Mouse (Mus musculus): Measurements from ENCODE around the gene Rap1a. TPM values are rescaled to one million over a fixed set of nuclear protein-coding genes. Genes with fewer than 3 reads are reported as not detected.
A peak's percentile ranks its signal among the peaks of the same experiment; 100 is the strongest.

Gene Rap1a
- polyA plus RNA-seq, 1 experiment = 66.2 TPM

GRCm38 (mm10) chr3:105718746-105719145 is 82.4 kb downstream of the Rap1a start:
- Histone ChIP-seq H3K4me1 (ENCODE audit: control insufficient read depth, insufficient read depth, low read length) (peaks cover 44% of the 10 kb centered on the region), H3K27me3 (ENCODE audit: control insufficient read depth, insufficient read depth, low read length) (no peaks in the 10 kb centered on the region), H3K27ac (ENCODE audit: insufficient read depth, low read length) (no peak overlapping the region), H3K4me3 (replicated peaks; ENCODE audit: insufficient read depth, low read depth, low read length) (no peak overlapping the region)
- TF ChIP-seq CTCF (IDR thresholded peaks at IDR 0.05; ENCODE audit: borderline replicate concordance, insufficient read depth, low read depth, low read length) (peak; percentile 38; the same call in 1 of the 2 replicates), POLR2A (IDR thresholded peaks at IDR 0.05; ENCODE audit: borderline replicate concordance, insufficient read depth, low read length) (no peak)
- WGBS = 42% methylated on average over 4 of the region's 4 CpGs
- DNase-seq = peak in 1 of 2 experiments; percentile 29

GRCm38 (mm10) chr3:105717856-105718555 is 83.1 kb downstream of the Rap1a start:
- Histone ChIP-seq H3K4me1 (ENCODE audit: control insufficient read depth, insufficient read depth, low read length) (peaks cover 48% of the 10 kb centered on the region), H3K27ac (ENCODE audit: insufficient read depth, low read length) (peak overlapping the region; percentile 29), H3K27me3 (ENCODE audit: control insufficient read depth, insufficient read depth, low read length) (no peaks in the 10 kb centered on the region), H3K4me3 (replicated peaks; ENCODE audit: insufficient read depth, low read depth, low read length) (no peak overlapping the region)
- peak; percentile 65 to 79 for DNase-seq
- WGBS = 8% methylated on average over 11 of the region's 11 CpGs
- TF ChIP-seq POLR2A (IDR thresholded peaks at IDR 0.05; ENCODE audit: borderline replicate concordance, insufficient read depth, low read length) (no peak), CTCF (IDR thresholded peaks at IDR 0.05; ENCODE audit: borderline replicate concordance, insufficient read depth, low read depth, low read length) (no peak)

DNA sequence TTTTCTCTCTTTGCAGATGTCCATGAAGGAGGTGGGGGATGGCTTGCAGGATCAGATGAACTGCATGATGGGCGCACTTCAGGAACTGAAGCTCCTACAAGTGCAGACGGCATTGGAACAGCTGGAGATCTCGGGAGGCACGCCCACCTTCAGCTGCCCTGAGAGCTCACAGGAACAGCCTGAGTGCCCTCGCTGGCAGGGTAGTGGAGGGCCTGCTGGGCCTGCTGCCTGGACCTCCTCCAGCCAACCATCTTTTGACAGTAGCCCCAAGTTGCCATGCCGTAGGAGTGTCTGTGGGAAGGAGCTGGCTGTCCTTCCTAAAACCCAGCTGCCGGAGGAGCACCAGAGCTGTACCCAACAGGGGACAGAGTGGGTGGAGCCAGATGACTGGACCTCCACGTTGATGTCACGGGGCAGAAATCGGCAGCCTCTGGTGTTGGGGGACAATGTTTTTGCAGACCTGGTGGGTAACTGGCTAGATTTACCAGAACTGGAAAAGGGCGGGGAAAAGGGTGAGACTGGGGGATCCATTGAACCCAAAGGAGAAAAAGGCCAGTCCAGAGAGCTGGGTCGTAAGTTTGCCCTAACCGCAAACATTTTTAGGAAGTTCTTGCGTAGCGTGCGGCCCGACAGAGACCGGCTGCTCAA is 84.7 kb downstream of the Rap1a start:
- TF ChIP-seq POLR2A (IDR thresholded peaks at IDR 0.05; ENCODE audit: borderline replicate concordance, insufficient read depth, low read length) (no peak), CTCF (IDR thresholded peaks at IDR 0.05; ENCODE audit: borderline replicate concordance, insufficient read depth, low read depth, low read length) (no peak)
- Histone ChIP-seq H3K4me1 (ENCODE audit: control insufficient read depth, insufficient read depth, low read length) (peaks cover 54% of the 10 kb centered on the region), H3K27me3 (ENCODE audit: control insufficient read depth, insufficient read depth, low read length) (no peaks in the 10 kb centered on the region), H3K27ac (ENCODE audit: insufficient read depth, low read length) (no peak overlapping the region), H3K4me3 (replicated peaks; ENCODE audit: insufficient read depth, low read depth, low read length) (no peak overlapping the region)
- 46% methylated on average over 18 of the region's 18 CpGs for WGBS
- peak; percentile 48 to 57 for DNase-seq

DNA sequence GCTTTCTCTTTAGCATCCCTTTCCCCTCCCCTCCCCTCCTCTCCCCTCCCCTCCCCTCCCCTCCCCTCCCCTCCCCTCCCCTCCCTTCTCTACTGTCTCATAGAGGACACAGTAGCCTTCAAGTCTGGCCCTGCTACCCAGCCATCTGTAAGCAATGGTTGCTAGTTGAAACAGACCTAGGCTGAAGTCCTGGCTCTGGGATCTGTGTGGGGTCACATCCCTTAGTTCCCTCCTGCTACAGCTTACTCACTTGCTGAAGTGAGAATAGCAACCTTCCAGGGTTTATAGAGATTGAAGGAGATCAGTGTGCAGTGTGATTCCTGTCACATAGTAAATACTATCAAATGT is 86.3 kb downstream of the Rap1a start:
- no peaks in the 10 kb centered on the region for H3K27me3 ChIP-seq (ENCODE audit: control insufficient read depth, insufficient read depth, low read length)
- peaks cover 64% of the 10 kb centered on the region for H3K4me1 ChIP-seq (ENCODE audit: control insufficient read depth, insufficient read depth, low read length)
- H3K4me3 ChIP-seq (replicated peaks; ENCODE audit: insufficient read depth, low read depth, low read length) = no peak overlapping the region
- no peak for DNase-seq
- TF ChIP-seq CTCF (IDR thresholded peaks at IDR 0.05; ENCODE audit: borderline replicate concordance, insufficient read depth, low read depth, low read length) (no peak), POLR2A (IDR thresholded peaks at IDR 0.05; ENCODE audit: borderline replicate concordance, insufficient read depth, low read length) (no peak)
- no peak overlapping the region for H3K27ac ChIP-seq (ENCODE audit: insufficient read depth, low read length)

DNA sequence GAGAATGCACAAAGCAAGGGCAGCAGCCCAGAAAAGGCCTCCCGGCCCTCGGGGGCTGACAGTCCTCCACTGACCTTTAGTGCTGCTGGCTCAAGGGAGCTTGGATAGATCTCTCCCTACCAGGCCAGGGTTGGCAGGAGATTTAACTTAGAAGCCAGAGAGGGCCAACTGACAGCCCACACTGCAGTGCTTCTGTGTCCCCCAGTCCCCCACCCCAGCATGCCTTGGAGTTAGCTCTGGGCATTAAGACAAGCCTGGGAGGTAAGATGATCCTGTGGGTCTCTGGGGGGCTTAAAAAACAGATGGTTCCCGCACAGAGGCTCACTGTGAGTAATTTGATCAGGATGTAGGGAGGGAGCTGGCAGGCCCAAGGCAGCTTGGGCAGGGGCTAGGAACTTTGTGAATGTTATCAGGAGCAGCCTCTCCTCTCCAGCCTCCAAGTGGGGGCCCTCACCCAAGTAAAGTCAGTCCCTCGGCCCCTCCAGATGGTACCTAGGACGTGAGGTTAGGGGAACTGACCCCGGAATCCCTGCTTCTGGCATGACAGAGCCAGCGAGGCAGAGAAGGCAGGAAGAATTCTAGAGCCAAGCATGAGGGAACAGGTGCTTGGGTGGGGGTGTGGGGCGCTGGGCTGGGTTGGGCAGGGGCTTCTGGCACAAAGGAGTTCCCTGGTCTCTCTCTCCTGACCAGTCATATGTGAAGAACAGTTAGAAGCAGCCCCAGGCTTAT is 86.9 kb downstream of the Rap1a start:
- no peak for TF ChIP-seq CTCF (IDR thresholded peaks at IDR 0.05; ENCODE audit: borderline replicate concordance, insufficient read depth, low read depth, low read length)
- TF ChIP-seq POLR2A (IDR thresholded peaks at IDR 0.05; ENCODE audit: borderline replicate concordance, insufficient read depth, low read length) = no peak

DNA sequence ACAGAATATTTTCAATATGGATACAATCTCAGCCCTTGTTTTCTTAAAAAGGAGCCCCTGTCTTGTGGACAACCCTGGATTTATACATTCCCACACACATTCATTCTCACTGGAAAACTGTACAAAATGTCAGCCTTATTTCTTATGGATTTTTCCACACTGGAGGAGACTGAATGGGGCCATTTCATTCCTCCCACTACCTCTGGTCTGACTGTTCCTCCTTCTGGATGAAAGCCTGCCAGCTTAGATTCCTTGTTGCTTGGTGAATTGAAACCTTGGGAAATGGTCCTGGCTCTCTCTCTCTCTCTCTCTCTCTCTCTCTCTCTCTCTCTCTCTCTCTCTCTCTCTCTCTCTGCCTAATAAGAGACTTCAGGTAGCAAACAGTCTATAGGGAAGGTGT is 88.3 kb downstream of the Rap1a start:
- Histone ChIP-seq H3K27me3 (ENCODE audit: control insufficient read depth, insufficient read depth, low read length) (no peaks in the 10 kb centered on the region), H3K27ac (ENCODE audit: insufficient read depth, low read length) (no peak overlapping the region), H3K4me1 (ENCODE audit: control insufficient read depth, insufficient read depth, low read length) (peaks cover 60% of the 10 kb centered on the region), H3K4me3 (replicated peaks; ENCODE audit: insufficient read depth, low read depth, low read length) (no peak overlapping the region)
- TF ChIP-seq POLR2A (IDR thresholded peaks at IDR 0.05; ENCODE audit: borderline replicate concordance, insufficient read depth, low read length) = no peak
- TF ChIP-seq CTCF (IDR thresholded peaks at IDR 0.05; ENCODE audit: borderline replicate concordance, insufficient read depth, low read depth, low read length) = no peak
- DNase-seq = no peak

More for the DNA sequence above, 86.9 kb downstream of the Rap1a start:
- Histone ChIP-seq H3K27me3 (ENCODE audit: control insufficient read depth, insufficient read depth, low read length) (no peaks in the 10 kb centered on the region), H3K4me3 (replicated peaks; ENCODE audit: insufficient read depth, low read depth, low read length) (no peak overlapping the region), H3K27ac (ENCODE audit: insufficient read depth, low read length) (peak overlapping the region; percentile 73; the same call in 1 of the 2 replicates), H3K4me1 (ENCODE audit: control insufficient read depth, insufficient read depth, low read length) (peaks cover 67% of the 10 kb centered on the region)
- 15% methylated on average over 8 of the region's 8 CpGs for WGBS
- DNase-seq = peak; percentile 44 to 58

GRCm38 (mm10) chr3:105711741-105712140 is 89.4 kb downstream of the Rap1a start:
- Histone ChIP-seq H3K4me1 (ENCODE audit: control insufficient read depth, insufficient read depth, low read length) (peaks cover 53% of the 10 kb centered on the region), H3K4me3 (replicated peaks; ENCODE audit: insufficient read depth, low read depth, low read length) (no peak overlapping the region), H3K27ac (ENCODE audit: insufficient read depth, low read length) (peak overlapping the region; percentile 7; the same call in 1 of the 2 replicates), H3K27me3 (ENCODE audit: control insufficient read depth, insufficient read depth, low read length) (no peaks in the 10 kb centered on the region)
- no peak for TF ChIP-seq CTCF (IDR thresholded peaks at IDR 0.05; ENCODE audit: borderline replicate concordance, insufficient read depth, low read depth, low read length)
- no peak for TF ChIP-seq POLR2A (IDR thresholded peaks at IDR 0.05; ENCODE audit: borderline replicate concordance, insufficient read depth, low read length)
- WGBS = 31% methylated on average over 7 of the region's 7 CpGs
- DNase-seq = peak; percentile 46 to 63

Measured in cerebellum, adult 2 months (tissue).